Mouse (Mus musculus): ENCODE data around the gene Ndel1.

- TF ChIP-seq CTCF (IDR thresholded peaks at IDR 0.05; ENCODE audit: low read depth, low read length) (peak; percentile 94), POLR2A (IDR thresholded peaks at IDR 0.05; ENCODE audit: extremely low read depth, insufficient read depth, low read length) (peak; percentile 85)
Observed at GRCm38 (mm10) chr11:68901351-68902046, 29.8 kb upstream of the Ndel1 start, which contains the start of gene Rpl26.
